In genomic region chr11:35679976-35680375, GRCm38 (mm10) we compare ENCODE assay signal across 21 mouse cellular contexts.
DNase-seq lines count a peak whose midpoint lies in the region; ATAC-seq and TF ChIP-seq lines count a peak whose summit lies in the region.
"Had no signal": no experiment of that assay in that cellular context is flagged by ENCODE, and none has a peak within 500 bp of the region (broad histone marks: within the 10 kb centered on the region; RNA-seq: fewer than 3 reads in every experiment).

No protein-coding gene starts in this region.

- DNase-seq in frontal cortex, adult 2 months (ENCODE audit: extremely low spot score in 1 of 2, low spot score in 1 of 2) = peak; percentile 74 to 76
- DNase-seq in layer of hippocampus, adult 8-10 months (ENCODE audit: low spot score in 2 of 2) = peak; percentile 88
- peak; percentile 62 to 86 for DNase-seq in left cerebral cortex, adult 9 months (ENCODE audit: low spot score in 2 of 2)
- DNase-seq in right cerebral cortex, postnatal 25 days = peak; percentile 82
- DNase-seq in natural killer cell, adult 2 months (ENCODE audit: low spot score in 2 of 2) = no peak
- no peak for DNase-seq in kidney, adult 2 months
- DNase-seq: adrenal gland, postnatal 25 days; cerebellum, postnatal 10 days; gastrocnemius, postnatal 14 days; liver, postnatal 0 days; lung, postnatal 14 days; spleen, adult 18-20 months; thymus, adult 2 months had no signal

- WGBS in forebrain, embryonic 15.5 days = 79% methylated on average over 5 of the region's 5 CpGs
- 85% methylated on average over 5 of the region's 5 CpGs for WGBS in kidney, adult 2 months

- H3K36me3 ChIP-seq in forebrain, embryonic 15.5 days = no peaks in the 10 kb centered on the region
- no peaks in the 10 kb centered on the region for H3K36me3 ChIP-seq in kidney, adult 2 months (ENCODE audit: control insufficient read depth, insufficient read depth, low read length)
- H3K36me3 ChIP-seq: kidney, embryonic 15.5 days; midbrain, embryonic 10.5 days; neural tube, embryonic 13.5 days had no signal

- H3K9me3 ChIP-seq in forebrain, embryonic 15.5 days = no peaks in the 10 kb centered on the region
- H3K9me3 ChIP-seq: kidney, embryonic 15.5 days; limb, embryonic 15.5 days; midbrain, embryonic 10.5 days; neural tube, embryonic 13.5 days had no signal

- no peak for ATAC-seq in forebrain, embryonic 15.5 days (replicated peaks)
- ATAC-seq: activated CD4-positive, CD25-positive, alpha-beta regulatory T cell, adult 4 months; forebrain, embryonic 14.5 days; liver, postnatal 0 days; Patski had no signal

- H3K4me2 ChIP-seq in forebrain, embryonic 15.5 days (replicated peaks) = no peak overlapping the region
- H3K4me2 ChIP-seq: kidney, embryonic 15.5 days; limb, embryonic 15.5 days; neural tube, embryonic 13.5 days had no signal

- no peak overlapping the region for H3K4me3 ChIP-seq in forebrain, embryonic 15.5 days
- no peak overlapping the region for H3K4me3 ChIP-seq in kidney, adult 2 months (ENCODE audit: insufficient read depth, low read depth, low read length)
- H3K4me3 ChIP-seq: kidney, embryonic 15.5 days; limb, embryonic 15.5 days; midbrain, embryonic 10.5 days; neural tube, embryonic 13.5 days had no signal

- no peak overlapping the region for H3K9ac ChIP-seq in forebrain, embryonic 15.5 days (replicated peaks)
- H3K9ac ChIP-seq: kidney, embryonic 15.5 days; limb, embryonic 15.5 days; liver, postnatal 0 days; neural tube, embryonic 13.5 days had no signal

- no peak overlapping the region for H3K27ac ChIP-seq in forebrain, embryonic 15.5 days (replicated peaks)
- H3K27ac ChIP-seq in kidney, adult 2 months (ENCODE audit: insufficient read depth, low read depth, low read length) = no peak overlapping the region
- H3K27ac ChIP-seq: kidney, embryonic 15.5 days; limb, embryonic 15.5 days; midbrain, embryonic 10.5 days; neural tube, embryonic 13.5 days had no signal

- TF ChIP-seq CTCF in kidney, adult 2 months (conservative IDR thresholded peaks at IDR 0.05; ENCODE audit: insufficient read depth, insufficient read length, low read depth, low read length) = no peak

- TF ChIP-seq POLR2A in kidney, adult 2 months (IDR thresholded peaks at IDR 0.05; ENCODE audit: low read depth, low read length) = no peak

- no peaks in the 10 kb centered on the region for H3K27me3 ChIP-seq in forebrain, embryonic 15.5 days
- H3K27me3 ChIP-seq in kidney, adult 2 months (replicated peaks; ENCODE audit: control insufficient read depth, insufficient read depth, low read length) = no peaks in the 10 kb centered on the region
- H3K27me3 ChIP-seq: kidney, embryonic 15.5 days; limb, embryonic 15.5 days; neural tube, embryonic 13.5 days had no signal

- no peaks in the 10 kb centered on the region for H3K4me1 ChIP-seq in forebrain, embryonic 15.5 days
- no peaks in the 10 kb centered on the region for H3K4me1 ChIP-seq in kidney, adult 2 months (ENCODE audit: control insufficient read depth, insufficient read depth, low read length)
- H3K4me1 ChIP-seq: midbrain, embryonic 10.5 days; neural tube, embryonic 13.5 days had no signal

Comparison
In these comparisons a context has a peak if more than half of its experiments do, and no peak if none do; other contexts are left out.
1. DNase-seq: peak in frontal cortex, adult 2 months (2 of 2), layer of hippocampus, adult 8-10 months (2 of 2), left cerebral cortex, adult 9 months (2 of 2) and right cerebral cortex, postnatal 25 days (single experiment); none in natural killer cell, adult 2 months (0 of 2) and kidney, adult 2 months (single experiment).